Mouse (Mus musculus): Measurements from ENCODE around the gene Shkbp1.

Gene Shkbp1

DNA sequence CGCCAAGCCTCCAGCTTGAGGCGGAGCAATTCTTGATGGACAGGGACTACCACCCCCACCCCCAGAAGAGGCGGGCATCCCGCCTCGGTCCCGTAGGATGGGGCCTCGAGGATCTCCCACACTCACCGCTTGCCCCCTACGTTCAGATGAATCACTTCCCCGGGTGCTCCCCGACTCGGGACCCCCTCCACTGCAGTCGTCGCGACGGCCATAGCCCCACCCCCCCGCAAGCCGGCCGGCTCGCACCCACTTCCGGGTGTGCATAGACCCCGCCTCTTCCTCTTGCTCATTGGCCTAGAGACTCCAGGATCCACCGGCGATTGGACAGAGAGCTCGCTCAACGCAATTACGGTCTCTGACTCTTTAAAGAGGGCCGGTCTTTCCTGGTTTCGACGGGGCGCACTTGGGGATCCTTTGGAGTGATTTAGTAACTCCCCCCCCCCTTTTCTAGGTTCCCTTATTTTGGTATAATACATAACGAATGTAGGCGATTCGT, at the start of gene Shkbp1:
Gene Shkbp1, minus strand, starts transcription at position 275 of the 496 bp plus-strand sequence.
- peak; percentile 86 to 88 for DNase-seq (ENCODE audit: low spot score in 2 of 2)

DNA sequence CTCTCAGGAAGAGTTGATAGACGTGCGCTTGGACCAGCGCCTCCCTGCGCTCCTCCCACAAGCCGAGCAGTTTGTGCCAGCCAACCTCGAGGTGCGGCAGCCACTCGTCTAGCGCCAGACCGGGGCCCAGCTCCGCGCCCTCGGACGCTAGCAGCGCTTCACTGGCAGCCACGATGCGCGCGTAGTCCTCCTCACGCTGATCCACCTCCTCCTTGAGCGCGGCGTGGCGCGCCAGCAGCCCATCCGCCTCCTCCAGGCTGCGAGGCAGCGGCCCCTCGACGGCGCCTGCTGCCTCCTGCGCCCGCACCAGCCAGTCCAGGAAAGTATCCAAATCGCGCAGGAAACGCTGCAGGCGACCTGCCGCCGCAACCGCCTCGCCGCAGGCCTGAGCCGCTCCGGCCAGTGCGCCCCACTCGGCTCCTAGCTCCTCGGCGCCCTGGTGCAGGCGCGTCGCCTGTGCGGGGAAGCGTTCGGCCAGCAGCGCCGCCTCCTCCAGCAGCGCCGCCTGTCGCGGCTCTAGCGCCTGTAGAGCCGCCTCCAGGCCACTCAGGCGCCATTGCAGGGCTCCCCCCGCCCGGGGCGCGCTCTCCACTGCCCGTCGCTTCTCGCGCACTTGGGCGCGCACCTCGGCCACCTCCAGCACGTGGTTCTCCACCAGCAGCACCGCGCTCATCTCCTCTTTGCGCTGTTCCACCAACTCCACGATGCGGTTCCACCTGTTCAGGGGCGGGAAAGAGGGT, 48.6 kb upstream of the Shkbp1 start:
- DNase-seq (ENCODE audit: low spot score in 2 of 2), result no peak

DNA sequence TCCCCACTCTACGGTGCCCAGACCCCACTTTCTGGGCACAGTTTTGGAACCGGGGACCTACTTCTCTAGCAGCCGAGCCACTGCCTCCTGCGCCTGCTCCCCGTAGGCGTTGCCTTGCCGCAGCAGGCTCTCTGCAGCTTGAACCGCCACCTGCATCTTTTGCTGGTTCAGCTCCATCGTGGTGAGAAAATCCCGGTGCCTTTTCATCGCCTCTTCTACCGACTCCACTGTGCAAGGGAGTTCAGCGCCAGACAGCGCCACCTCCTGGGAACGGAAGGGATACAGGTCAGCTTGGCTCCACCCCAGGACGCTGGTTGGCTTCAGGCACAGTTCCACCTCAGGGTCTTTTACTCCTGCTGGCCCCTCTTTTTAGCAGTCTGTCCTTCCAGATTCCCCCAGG, 46.9 kb upstream of the Shkbp1 start:
- DNase-seq (ENCODE audit: low spot score in 2 of 2), result peak; percentile 81

DNA sequence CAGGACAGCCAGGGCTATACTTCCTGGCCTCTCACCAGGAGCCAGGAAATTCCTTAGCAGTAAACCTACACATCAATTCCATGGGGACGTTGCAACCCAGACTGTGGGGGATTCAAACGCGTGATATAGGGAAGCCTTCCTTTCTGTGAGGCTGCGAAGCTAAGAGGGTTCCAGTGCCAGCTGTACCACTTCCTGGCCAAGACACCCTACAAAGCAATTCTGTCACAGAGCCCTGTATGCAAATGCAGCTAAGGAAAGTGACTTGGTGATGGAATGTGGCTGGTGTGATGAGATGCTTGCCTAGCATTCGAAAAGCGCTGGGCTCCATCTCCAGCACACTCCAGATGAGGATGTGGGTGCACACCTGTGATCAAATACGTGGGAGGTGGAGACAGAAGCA, 44.7 kb upstream of the Shkbp1 start:
- no peak for DNase-seq (ENCODE audit: low spot score in 2 of 2)

DNA sequence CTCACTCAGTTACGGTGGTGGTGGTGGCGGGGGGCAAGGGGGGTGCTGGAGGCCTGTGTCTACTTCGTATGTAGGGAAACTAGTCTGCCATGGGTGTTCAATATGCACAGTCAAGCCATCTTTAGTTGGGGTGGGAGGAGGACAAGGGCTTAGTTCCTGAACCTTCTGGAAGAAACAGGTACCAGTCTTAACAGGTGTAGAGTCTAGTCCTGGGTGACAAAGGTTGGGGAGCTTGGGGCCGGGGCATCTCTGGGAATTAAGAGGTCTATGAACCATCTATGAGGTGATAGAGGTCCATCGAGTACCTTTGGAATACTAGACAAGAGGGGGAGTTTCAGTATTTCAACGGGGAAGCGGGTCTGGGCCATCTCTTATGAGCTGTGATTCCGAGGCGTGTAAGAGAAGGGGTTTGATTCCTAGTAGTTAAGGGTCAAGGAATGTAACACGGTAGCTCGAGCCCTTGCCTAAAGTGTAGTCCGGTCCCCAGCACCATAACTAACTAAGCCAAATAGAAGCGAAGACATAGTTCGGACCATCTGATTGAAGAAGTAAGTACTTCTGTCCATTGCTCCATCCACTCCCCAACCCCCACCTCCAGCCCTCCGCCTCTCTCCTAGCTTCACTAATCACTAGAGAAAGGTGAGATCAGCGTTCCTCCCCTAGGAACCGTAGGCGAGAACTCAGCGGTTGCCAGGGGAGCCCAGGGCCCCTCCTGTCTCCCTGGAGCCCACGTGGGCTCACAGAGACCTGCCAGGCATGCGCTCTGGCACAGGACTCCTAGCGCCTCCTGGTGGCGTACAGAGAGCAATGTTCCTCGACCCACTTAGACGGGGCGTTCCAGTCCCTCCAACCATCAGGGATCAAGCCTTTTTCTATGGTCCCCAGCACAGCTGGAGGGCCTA, 41.5 kb upstream of the Shkbp1 start:
- peak; percentile 66 to 77 for DNase-seq (ENCODE audit: low spot score in 2 of 2)

DNA sequence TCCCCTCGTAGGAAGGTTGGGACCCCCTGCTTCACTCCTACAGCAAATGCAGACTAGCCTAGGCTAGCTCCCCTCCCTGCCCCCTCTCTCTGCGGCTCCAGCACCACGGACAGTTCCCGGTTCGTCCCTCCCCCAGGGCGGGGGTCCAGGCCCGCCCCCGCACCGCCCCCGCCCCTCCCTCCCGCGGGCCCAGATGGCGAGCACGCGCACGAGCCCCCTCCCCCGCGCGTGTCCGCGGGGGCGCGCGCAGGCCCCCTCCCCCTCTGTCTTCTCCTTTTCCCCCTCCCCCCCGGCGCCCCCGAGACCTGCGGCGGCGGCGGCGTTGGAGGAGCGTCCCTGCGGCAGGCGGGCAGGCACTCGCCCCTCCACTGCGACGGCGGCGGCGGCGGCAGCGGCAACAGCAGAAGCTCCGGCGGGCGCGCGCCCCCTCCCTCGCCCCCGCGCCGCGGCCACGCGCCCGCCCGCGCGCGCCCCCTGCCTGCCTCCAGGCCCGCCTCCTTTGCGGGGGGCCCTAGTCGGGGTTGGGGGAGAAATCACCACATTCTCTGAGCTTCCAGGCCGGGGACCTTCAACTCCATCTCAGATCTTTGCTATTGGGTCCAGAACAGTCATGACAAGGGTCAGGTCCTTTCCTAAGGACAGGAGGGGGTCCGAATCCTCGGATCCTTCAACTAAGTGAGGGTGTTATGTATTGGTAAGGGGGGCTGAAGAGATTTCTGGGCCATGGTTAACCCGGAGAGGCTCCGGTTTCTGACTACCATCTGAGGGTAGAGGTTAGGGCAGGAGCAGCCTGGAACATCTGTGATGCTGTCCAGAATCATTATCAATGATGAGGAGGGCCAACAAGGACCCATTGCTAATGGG, 40.6 kb upstream of the Shkbp1 start:
- peak in 1 of 2 experiments; percentile 39 for DNase-seq (ENCODE audit: low spot score in 2 of 2)

DNA sequence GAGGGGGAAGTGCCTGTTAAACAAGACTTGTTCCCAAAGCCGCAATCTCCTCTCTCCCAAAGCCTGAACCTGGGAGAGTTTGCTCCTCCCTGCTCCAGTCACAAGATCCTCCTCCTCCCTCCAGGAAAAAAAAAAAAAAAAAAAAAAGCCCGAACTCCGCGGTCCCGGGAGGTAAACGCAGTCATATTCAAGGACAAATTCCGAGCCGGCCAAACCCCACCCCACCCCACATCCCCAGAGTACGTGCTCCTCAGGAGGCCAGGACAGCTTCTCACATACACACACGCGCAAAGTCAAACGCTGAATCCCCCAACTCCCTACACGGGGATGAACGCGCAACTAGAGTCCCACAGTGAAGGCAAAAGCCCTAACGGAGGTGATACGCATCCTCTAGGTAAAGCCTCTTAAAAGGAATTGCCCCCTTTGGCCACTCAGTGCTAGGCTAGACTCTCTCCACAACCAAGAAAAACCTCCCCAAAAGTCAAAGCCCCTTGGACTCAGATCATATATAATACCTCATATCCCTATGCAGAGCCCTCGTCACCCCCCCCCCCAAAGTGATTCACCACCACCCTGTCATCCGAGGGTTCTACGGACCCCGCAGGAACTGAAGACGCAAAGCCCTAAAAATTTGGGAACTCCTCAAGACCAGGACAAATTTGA, 39.8 kb upstream of the Shkbp1 start:
- DNase-seq (ENCODE audit: low spot score in 2 of 2), result peak in 1 of 2 experiments; percentile 49

DNA sequence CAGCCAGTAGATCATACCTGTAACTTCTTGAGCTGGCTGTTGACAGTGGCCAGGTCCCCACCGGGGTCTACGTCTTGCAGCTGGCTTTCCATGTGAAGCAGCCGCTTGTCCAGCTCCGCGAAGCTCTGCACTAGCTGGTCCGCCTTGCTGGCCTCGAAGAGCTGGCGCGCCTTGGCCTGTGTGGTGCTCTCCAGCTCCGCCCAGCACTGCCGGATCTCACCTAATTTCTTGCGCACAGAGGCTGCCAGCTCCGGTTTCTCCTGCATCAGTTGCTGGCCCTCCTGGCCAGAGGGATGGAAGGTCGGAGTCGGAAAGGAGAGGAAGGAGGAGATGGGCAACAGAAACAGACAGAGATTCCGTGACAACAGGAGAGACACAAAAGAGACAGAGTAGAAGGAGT, 35.6 kb upstream of the Shkbp1 start:
- DNase-seq (ENCODE audit: low spot score in 2 of 2), result no peak

DNA sequence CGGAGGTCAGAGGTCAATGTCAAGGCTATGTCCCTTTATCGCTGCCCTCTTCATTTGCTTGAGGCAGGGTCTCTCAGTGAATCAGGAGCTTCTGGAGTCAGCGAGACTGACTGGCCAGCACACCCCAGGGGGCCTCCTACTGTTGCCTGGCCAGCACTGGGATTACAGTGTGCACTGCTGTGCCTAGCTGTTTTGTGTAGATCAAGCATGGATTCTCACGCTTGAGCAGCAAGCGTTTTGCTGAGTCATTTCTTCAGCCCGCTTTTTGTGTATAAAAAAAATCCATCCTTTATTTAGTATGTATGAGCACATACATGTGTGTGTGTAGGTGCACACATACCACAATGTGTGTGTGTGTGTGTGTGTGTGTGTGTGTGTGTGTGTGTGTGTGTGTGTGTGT, 33.4 kb upstream of the Shkbp1 start:
- no peak for DNase-seq (ENCODE audit: low spot score in 2 of 2)

DNA sequence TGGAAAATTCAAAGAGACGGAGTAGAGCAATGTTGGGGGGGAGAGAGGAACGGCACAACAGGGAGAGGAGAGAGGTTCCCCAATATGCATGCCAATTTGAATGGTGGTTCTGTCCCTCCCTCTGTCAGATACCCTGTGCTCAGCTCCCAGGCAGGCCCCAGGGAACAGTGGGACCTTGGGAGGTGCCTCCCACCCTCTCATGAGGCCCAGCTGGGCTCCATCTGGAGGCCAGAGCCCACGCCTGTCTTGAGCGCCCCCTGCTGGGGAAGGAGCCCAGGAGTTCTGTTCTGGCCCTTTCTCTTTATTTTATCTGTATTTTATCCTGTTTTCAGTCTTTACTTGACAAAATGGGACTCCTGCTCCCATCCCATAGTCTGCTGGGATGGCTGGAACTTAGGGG, 28.9 kb upstream of the Shkbp1 start:
- peak in 1 of 2 experiments; percentile 47 for DNase-seq (ENCODE audit: low spot score in 2 of 2)

DNA sequence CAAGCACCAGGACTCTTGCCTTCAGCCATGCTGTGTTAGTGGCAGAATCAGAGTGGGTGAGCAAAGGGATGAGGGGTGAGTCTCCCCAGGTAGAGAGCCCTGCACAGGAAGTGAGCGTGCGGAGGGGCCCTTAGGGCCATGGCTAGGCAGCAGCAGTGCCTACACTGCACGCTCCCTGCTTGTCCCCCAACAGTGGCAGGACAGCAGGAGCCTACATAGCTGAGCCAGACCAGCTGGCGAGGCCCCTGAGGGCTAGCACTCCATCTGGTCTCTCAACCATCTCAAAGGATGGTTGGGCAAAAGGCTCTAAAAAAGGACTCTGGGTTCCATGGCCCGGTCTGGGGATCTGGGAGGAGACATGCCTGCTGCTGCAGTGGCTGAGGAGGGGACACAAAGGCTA, 28.3 kb upstream of the Shkbp1 start:
- no peak for DNase-seq (ENCODE audit: low spot score in 2 of 2)

DNA sequence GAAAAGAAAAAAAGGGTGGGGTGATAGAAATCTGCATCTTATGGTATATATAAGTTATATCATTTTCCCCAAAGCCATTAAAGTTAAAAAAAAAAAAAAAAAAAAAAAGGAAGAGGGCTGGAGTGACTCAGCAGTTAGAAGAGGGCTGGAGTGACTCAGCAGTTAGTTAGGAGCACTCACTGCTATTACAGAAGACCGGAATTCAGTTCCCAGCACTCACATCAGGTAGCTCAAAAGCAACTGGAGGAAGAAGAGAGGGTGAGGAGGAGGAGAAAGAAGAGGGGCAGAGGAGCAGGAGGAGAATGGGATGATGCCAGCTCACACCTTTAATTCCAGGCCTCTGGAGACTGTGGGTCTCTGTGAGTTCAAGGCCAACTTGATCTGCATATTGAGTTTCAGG, 27.4 kb upstream of the Shkbp1 start:
- no peak for DNase-seq (ENCODE audit: low spot score in 2 of 2)

DNA sequence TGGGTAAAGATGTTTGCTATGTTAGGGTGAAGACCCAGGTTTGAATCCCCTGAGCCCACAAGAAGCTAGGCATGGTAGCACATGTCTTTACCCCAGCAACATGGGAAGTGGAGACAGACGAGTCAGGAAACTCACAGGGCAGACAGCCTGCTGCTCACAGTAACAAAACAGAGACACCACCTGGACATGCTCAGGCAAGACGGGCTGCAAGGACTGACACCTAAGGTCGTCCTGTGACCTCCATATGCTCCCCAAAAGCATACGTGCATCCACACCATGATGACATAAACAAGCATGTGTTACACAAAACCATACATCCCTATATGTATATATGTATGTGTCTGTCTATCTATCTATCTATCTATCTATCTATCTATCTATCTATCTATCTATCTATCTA, 25.7 kb upstream of the Shkbp1 start:
- no peak for DNase-seq (ENCODE audit: low spot score in 2 of 2)

DNA sequence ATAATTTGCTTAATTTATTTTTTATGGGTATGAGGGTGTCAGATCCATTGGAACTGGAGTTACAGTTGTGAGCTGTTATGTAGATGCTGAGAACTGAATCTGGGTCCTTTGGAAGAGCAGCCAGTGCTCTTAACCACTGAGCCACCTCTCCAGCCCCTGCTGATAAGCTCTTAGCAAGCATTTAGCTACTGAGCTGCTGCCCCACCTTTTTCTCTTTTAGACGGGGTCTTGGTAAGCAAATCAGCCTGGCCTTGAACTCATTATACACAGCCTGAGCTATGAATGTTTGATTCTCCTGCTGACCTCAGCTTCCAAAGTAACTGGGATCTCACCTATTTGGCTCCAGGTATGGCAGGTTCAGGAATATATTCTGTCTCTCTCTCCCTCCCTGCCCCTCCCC, 25.2 kb upstream of the Shkbp1 start:
- DNase-seq (ENCODE audit: low spot score in 2 of 2), result no peak

DNA sequence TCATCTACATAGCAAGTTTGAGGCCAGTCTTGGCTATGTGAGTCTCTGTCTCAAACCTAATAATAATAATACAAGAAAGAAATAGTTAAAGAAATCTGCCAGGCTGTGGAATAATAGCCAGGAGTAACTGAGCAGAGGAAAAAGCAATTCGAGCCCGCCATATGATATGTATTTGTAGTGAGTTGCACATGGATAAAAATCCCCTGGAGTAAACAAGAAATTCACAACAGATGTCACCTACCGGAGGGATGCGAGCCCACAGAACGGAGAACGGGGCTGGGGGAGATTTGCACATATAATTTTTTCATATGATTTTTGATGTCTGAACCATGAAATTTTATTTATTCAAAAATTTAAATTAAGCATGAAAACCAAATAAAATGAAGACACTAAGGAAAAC, 24.0 kb upstream of the Shkbp1 start:
- DNase-seq (ENCODE audit: low spot score in 2 of 2), result no peak

DNA sequence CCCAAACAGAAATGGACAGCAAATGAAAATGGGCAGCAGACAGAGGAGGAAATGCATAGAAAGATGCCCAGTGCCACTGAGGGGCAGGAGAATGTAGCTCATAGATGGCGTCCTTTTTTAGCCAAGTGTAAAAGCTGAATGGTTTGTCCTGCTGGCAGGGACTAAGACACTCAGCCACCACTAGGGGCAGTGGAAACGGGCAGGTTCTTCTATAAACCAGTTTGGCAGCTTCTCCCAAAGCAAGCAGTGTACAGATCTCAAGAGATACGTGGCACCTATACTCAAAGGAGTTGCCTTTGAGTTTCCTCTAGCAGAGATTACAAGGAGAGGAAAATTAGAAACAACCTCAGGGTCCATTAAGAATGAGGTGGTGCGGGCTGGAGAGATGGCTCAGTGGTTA, 22.6 kb upstream of the Shkbp1 start:
- no peak for DNase-seq (ENCODE audit: low spot score in 2 of 2)

DNA sequence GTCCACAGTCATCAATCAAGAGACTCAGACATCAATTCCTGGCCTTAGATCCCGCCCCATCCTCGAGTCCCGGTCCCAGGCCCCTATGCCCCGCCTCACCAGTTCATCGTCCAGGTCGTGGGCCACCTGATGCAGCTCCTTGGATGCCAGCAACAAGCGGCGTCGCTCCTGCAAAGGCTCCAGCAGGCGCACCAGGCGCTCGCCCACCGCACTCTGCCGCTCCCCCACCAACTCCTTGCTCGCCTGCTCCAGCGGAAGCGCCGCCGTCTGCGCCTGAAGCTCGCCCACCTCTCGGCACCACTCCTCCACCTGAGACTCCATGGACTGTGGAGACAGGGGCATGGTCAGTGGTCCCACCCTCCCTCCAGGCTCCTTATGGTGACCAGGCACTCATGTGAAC, 19.5 kb upstream of the Shkbp1 start:
- DNase-seq (ENCODE audit: low spot score in 2 of 2), result peak; percentile 65 to 71

DNA sequence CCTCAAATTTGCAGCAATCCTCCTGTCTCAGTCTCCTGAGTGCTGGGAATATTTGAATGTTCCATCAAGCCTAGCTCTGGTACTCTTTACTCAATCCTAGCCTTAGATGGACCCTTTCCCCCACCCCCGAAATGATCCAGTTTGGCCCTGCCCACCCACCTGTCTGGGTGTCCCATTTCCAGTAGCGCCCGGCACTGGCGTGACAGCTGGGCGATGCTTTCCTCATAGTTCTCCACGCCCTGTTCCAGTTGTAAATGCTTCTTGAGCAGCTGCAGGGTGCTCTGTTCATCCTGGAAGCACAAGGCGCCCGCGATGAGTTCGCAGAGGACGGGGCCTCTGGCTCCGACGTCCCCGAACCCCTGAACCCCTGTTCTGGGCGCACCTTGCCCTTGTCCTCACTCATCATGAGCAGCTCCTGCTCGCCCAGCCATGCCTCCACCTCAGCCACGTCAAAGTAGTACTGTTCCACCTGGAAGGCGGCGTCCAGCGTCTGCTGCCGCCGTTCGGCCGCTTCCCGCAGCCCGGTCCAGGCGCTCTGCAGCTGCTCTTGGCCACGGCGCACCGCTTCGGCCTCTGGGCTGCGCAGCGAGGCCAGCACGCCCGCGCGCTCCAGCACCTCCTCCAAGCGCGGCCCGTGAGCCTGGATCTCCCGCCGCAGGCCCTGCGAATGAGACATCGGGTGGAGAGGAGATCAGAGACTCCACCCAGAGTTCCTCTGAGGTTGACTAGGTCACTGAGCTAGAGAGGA, 16.1 kb upstream of the Shkbp1 start:
- no peak for DNase-seq (ENCODE audit: low spot score in 2 of 2)

DNA sequence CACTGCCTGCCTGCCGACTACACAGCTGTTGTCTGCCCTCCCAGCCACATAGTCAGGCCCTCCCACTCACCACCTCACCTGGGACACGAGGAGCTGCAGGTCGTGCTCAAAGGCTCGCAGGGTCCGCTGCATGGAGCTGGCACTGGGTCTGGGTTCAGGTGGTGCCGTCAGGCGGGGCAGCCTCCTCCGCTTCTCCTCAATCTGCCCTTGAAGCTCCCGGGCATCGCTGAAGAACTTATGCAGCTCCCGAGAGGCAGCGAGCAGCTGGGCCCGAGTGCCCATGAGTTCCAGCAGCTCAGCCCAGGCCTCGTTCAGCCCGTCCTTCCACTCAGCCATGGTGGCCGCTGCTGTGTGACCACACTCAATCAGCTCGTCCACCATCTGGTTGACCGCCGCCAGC, 13.3 kb upstream of the Shkbp1 start:
- no peak for DNase-seq (ENCODE audit: low spot score in 2 of 2)

DNA sequence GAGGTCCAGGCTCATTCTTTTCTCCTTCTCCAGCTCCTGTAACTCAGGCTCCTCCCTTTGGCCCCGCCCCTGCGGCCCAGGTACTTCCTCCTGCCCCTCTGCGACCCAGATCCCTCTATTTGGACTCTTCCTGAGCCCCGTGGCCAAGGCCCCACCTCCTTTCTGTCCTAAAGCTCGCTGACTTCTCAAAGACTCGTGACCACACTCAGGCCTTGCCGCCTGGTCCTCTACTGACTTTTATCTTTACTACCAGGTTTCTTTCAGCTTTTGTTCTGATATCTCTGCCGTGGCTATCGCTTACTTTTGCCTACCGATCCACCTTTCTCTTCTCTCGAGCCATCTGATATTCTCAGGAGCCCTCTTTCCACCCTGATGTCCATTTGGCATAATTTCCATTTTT, 12.2 kb upstream of the Shkbp1 start:
- no peak for DNase-seq (ENCODE audit: low spot score in 2 of 2)
